Mouse (Mus musculus) heart, embryonic 10.5 days (tissue): Measurements from ENCODE around the gene Slc16a13. TPM values are rescaled to one million over a fixed set of nuclear protein-coding genes. Genes with fewer than 3 reads are reported as not detected.
A peak's percentile ranks its signal among the peaks of the same experiment; 100 is the strongest.

ENCODE experiments used
- DNase-seq: peaks from one replicate; pipeline ENCODE4 v3.0.0-alpha.2; 2017; ENCODE audit warnings: low spot score
- H3K27ac ChIP-seq: fragments of 300-500 bp; sonication (generic); 2 replicates; pipeline ENCODE4 v1.5.1; 2016; ENCODE audit warnings: mild to moderate bottlenecking
- H3K27me3 ChIP-seq: fragments of 300-500 bp; sonication (generic); 2 replicates; pipeline ENCODE4 v1.6.1; 2016; ENCODE audit warnings: mild to moderate bottlenecking; ENCODE audit not compliant: poor library complexity, insufficient read depth, severe bottlenecking
- H3K36me3 ChIP-seq: fragments of 300-500 bp; sonication (generic); 2 replicates; pipeline ENCODE4 v1.6.1; 2016; ENCODE audit warnings: mild to moderate bottlenecking, moderate library complexity
- H3K4me1 ChIP-seq: fragments of 300-500 bp; sonication (generic); 2 replicates; pipeline ENCODE4 v1.6.1; 2016; ENCODE audit warnings: mild to moderate bottlenecking
- H3K4me3 ChIP-seq: fragments of 300-500 bp; sonication (generic); 2 replicates; pipeline ENCODE4 v1.5.1; 2016; ENCODE audit warnings: mild to moderate bottlenecking, moderate library complexity
- H3K9me3 ChIP-seq: fragments of 300-500 bp; sonication (generic); 2 replicates; pipeline ENCODE4 v1.6.1; 2016; ENCODE audit warnings: mild to moderate bottlenecking, moderate library complexity
- WGBS: fragments of 180-500 bp; shearing (Covaris S2); methylation state at CpG from one replicate; pipeline ENCODE4 v1.1.7; 2016; 5-methylcytosine and 5-hydroxymethylcytosine counted together
- polyA plus RNA-seq: library from polyadenylated mRNA; unstranded; fragments of >200 nt; fragmentation: Nextera tagmentation; extraction: Ambion mirVana; gene quantifications from 2 replicates; pipeline ENCODE4 v1.2.1, GENCODE M21; 2016

Gene Slc16a13
- 10.0 and 10.4 TPM in 2 replicates for polyA plus RNA-seq

DNA sequence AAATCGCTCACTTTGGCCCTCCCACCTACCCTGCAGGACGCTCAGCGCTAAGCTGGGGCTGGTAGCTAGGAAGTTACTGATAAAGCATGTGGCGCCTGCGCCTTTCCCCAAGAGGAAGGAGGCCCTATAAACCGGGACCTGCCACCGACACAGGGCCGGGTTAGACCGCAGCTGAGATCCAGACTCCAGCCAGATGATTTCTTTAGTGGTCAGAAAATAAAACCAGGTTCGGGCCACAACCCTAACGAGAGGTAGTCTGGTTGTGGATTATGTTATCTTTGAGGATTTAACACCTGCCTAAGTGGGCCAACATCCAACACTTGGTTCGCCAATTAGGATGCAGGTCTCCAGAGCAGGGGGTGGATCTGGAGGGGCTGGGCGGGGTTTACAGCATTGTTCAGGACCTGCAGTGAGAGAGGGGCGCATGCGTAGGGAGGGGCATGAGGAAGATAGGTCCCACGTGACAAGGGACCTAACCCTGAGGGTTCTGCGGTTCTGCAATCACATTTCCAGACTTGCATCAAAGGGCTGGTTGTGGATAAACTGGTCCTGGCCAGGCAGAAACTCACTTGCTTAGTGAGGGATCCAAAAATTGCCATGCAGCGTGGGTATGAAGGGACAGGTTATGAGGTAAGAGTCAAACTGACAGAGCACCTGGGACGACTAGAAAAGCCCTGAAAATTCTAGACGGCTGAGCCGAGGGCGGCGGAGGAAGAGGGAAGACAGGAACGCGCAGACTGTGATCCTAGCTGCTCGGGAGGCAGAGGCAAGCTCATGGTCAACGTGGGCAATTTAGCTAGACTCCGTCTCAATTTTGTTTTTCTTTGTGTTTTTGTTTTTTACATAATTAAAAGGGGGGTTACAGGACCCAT is at the start of gene Slc16a13:
Gene Slc16a13 (minus strand): TSS at position 334 of the 872 bp plus-strand sequence.
- peak within 1 kb of the TSS; percentile 89 for H3K27ac ChIP-seq
- H3K27me3 ChIP-seq: peaks cover 63% of the 10 kb centered on the region
- DNase-seq: peak; percentile 98
- H3K36me3 ChIP-seq: peaks cover 12% of the 10 kb centered on the region
- peak within 1 kb of the TSS; percentile 70 for H3K4me3 ChIP-seq
- peaks cover 35% of the 10 kb centered on the region for H3K4me1 ChIP-seq
- H3K9me3 ChIP-seq: no peaks in the 10 kb centered on the region
- WGBS: under 1% methylated on average over 28 of the region's 28 CpGs

DNA sequence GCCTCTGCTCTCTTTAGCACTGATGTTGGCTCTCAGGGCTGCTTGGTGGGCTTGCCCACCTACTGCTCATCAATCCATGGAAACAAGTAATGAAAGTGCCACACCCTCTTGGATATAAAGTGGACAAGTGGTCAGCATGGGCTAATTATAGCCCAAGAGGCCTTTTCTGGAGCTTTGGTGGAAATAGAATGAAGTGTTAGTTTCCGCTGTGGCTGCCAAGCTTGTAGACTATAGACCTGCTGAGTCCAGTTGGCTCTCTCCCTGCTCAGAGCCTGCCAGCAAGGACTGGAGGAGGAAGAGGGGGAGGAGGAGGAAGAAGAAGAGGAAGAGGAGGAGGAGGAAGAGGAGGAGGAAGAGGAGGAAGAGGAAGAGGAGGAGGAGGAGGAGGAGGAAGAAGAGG is 45.5 kb upstream of the Slc16a13 start:
- H3K4me1 ChIP-seq: peaks cover 9% of the 10 kb centered on the region; the same call in 1 of the 2 replicates
- H3K4me3 ChIP-seq: no peak overlapping the region
- no peaks in the 10 kb centered on the region for H3K27me3 ChIP-seq
- no peak overlapping the region for H3K27ac ChIP-seq
- 71% methylated on average over 1 of the region's 1 CpGs for WGBS
- no peaks in the 10 kb centered on the region for H3K36me3 ChIP-seq
- no peak for DNase-seq
- H3K9me3 ChIP-seq: no peaks in the 10 kb centered on the region

DNA sequence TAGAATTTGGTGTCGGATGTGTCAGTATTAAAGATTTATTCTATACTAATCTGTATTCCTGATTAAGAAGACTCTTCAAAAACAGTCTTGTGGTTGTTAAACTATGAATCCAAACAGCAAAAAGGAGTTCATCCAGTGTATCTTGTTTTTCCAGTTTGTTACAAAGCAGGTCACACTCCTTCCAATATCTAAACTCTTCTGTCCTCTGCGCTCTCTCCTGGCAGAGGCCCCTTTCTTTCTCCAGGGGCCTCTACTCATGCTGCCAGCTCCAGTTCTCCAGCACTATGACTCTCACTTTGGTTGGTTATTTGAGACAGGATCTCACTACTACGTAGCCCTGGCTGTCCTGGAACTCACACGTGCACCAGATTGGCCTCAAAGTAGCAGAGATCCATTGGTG is 45.0 kb upstream of the Slc16a13 start:
- no peaks in the 10 kb centered on the region for H3K9me3 ChIP-seq
- peaks cover 9% of the 10 kb centered on the region; the same call in 1 of the 2 replicates for H3K4me1 ChIP-seq
- H3K27ac ChIP-seq: no peak overlapping the region
- no peak for DNase-seq
- no peaks in the 10 kb centered on the region for H3K27me3 ChIP-seq
- WGBS: 77% methylated on average over 4 of the region's 4 CpGs
- no peak overlapping the region for H3K4me3 ChIP-seq
- H3K36me3 ChIP-seq: no peaks in the 10 kb centered on the region

DNA sequence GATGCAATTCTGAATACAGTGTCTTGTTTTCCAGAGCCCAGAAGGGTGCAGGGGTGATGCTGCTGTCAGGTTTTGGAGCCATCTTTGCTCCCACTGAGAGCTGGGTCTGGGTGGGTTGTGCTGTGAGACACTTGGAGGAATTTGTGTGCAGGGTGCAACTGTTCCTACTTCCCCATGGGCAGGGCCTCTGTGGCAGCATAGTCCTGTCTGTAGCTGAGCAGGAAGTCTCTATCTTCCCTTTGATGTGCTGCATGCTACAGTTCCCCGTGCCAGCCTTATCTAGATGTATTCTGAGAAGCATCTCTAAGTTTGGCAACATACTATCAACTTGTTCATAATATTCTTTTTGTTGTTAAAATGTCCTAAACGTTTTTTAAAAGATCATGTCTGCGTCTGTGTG is 44.4 kb upstream of the Slc16a13 start:
- Histone ChIP-seq H3K9me3 (no peaks in the 10 kb centered on the region), H3K27ac (no peak overlapping the region), H3K4me3 (no peak overlapping the region), H3K36me3 (no peaks in the 10 kb centered on the region), H3K4me1 (peaks cover 9% of the 10 kb centered on the region; the same call in 1 of the 2 replicates), H3K27me3 (no peaks in the 10 kb centered on the region)
- whole genome bisulfite sequencing: 48% methylated on average over 3 of the region's 3 CpGs
- no peak for DNase-seq

DNA sequence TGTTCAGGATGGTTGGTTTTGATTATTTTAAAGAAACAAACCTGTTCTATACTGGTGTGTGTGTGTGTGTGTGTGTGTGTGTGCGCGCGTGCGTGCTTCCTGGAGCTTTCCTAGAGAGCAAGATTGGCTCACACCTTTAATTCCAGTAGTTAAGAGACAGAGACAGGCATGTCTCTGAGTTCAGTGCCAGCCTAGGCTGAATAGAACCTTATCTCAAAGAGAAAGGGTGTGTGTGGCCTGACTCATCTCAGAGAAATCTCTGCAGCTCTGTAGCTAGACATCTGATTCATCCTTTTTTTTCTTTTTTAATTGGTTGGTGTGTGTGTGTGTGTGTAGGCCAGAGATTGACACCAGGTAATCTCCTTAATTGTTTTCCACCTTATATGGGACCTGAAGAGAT is 38.2 kb upstream of the Slc16a13 start:
- no peak for DNase-seq
- H3K4me1 ChIP-seq: peaks cover 14% of the 10 kb centered on the region
- H3K27ac ChIP-seq: no peak overlapping the region
- no peaks in the 10 kb centered on the region for H3K36me3 ChIP-seq
- peaks cover 24% of the 10 kb centered on the region for H3K27me3 ChIP-seq
- no peaks in the 10 kb centered on the region for H3K9me3 ChIP-seq
- H3K4me3 ChIP-seq: no peak overlapping the region
- WGBS: 91% methylated on average over 4 of the region's 4 CpGs

DNA sequence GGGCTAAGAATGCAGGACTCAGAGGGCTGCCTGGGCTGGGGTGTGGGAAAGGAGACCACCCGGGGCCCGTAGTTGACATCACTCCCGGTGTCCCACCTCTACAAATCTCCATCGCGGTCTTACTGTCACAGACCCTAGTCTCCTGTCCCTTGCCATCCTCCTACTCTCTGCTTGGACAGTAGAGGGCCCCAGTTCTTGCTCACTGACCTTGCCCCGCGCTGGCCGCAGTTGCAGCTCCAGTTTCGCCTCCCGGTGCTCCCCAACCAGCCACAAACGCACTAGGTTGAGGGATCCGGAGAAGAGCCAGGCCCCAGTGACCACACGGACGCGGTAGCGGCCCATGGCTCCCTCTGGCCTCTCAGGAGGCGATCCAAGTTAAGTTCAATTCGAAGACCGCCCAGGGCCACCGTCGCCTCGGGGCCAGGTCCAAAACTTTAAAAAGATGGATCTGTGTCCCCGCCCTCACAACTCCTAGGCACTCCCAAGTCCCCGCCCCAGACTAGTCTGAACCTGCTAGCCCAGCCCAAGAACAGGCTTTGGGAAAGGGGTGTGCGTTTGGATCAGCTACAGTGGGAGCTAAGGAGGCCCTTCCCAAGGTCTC is 34.2 kb upstream of the Slc16a13 start, which contains the start of gene Alox12:
Gene Alox12 (minus strand): TSS at position 423 of the 601 bp plus-strand sequence.
- Histone ChIP-seq H3K36me3 (no peaks in the 10 kb centered on the region), H3K27me3 (peaks cover 63% of the 10 kb centered on the region), H3K4me3 (peak within 1 kb of the TSS; percentile 56), H3K9me3 (no peaks in the 10 kb centered on the region), H3K27ac (peak within 1 kb of the TSS; percentile 53), H3K4me1 (peaks cover 14% of the 10 kb centered on the region)
- 1% methylated on average over 25 of the region's 25 CpGs for WGBS
- DNase-seq: peak; percentile 79

DNA sequence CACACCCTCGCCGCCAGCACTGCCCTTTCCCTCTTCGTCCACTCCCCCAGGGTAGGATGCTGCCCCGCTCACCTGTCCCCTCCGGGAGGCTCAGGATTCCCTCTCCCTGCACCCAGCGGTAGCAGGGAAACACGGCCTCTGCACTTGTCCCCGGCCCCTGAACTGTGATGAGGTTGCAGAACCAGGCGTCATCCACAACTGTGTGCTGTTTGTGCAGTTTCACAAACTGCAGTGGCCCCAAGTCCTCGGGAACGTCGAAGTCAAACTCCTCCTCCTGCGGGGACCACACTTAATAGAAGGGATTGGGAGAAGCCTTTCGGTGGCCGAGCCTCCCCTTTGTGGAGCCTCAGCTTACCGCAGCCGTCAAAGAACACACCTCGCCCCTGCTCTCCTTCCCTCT is 33.5 kb upstream of the Slc16a13 start:
- WGBS: 10% methylated on average over 18 of the region's 18 CpGs
- peaks cover 65% of the 10 kb centered on the region for H3K27me3 ChIP-seq

DNA sequence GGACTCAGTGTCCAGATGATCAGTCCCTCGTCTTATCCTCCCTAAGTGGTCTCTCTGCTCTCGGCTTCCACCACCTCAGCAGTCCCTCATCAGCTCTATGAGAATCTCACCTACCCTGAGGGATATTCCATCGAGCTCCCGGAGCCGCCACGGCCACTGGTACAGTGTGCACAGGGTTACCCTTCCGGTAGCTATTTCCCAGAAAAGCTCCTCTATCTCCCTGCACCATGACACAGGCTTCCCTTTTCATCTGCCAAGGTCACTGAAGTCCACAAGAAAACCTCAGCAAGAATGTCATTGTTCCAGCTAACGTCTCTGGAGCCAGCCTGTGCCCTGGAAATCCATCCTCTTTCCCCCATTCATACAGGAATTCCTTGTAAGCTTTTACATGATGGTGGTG is 31.0 kb upstream of the Slc16a13 start:
- H3K27ac ChIP-seq: no peak overlapping the region
- no peaks in the 10 kb centered on the region for H3K9me3 ChIP-seq
- no peak overlapping the region for H3K4me3 ChIP-seq
- H3K36me3 ChIP-seq: no peaks in the 10 kb centered on the region
- peaks cover 69% of the 10 kb centered on the region for H3K27me3 ChIP-seq
- 63% methylated on average over 8 of the region's 8 CpGs for WGBS
- DNase-seq: no peak
- H3K4me1 ChIP-seq: peaks cover 14% of the 10 kb centered on the region

More for the DNA sequence above, 33.5 kb upstream of the Slc16a13 start:
- no peaks in the 10 kb centered on the region for H3K9me3 ChIP-seq
- H3K4me3 ChIP-seq: peak overlapping the region; percentile 56
- H3K4me1 ChIP-seq: peaks cover 14% of the 10 kb centered on the region
- no peak for DNase-seq
- no peaks in the 10 kb centered on the region for H3K36me3 ChIP-seq
- no peak overlapping the region for H3K27ac ChIP-seq

DNA sequence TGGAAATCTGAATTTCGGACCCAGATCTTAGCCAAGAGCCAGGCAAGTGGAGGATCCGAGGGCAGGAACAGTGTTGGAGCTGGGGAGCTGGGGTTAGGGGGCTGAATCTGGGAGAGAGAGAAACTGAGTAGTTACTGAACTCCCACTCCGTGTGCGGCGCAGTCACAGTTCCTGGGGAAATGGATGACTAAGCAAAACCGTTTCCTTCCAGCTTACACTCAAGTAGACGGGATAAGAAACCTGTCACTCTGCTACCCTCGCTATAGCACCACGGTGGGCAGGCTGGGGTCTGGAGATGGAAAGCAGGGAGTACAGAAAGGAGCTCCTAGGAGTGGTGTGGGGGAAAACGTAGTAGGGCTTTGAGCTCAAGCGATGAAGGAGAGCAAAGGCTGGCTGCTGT is 29.3 kb upstream of the Slc16a13 start:
- no peak for DNase-seq
- Histone ChIP-seq H3K4me1 (peaks cover 11% of the 10 kb centered on the region), H3K27me3 (peaks cover 66% of the 10 kb centered on the region), H3K4me3 (no peak overlapping the region), H3K27ac (no peak overlapping the region), H3K36me3 (no peaks in the 10 kb centered on the region), H3K9me3 (no peaks in the 10 kb centered on the region)
- 56% methylated on average over 11 of the region's 11 CpGs for WGBS

DNA sequence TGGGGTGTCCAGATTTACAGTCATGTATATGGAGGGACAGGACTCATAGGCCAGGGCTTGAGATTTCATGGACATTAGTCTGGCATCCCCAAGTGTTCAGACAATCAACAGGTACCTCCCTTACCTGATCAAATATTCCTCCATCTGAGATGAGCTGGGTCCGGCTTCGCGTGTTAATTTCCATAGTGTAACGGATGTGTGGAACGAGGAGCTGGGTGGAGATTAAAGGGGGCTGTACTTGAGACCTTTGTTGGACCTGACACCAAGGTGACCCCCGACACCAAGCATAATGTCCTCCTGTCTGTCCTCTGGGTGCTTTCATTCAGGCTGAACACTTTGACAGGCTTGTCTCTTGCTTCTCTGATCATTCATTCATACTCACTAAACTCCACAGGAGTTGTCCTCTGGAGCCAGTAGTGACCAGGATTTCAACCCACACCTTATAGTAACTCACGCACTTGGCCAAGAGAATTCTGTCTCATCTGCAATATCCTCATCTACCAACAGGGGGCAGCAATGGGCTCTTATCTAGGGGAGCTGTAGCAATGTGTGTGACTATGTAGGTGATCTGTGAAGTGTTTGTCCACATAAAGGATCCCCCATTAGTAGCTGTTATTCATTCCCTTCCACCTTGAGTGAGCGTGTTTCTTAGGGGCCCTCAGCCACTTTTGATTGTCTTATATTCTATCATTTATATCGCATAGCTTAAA is 26.4 kb upstream of the Slc16a13 start:
- H3K27ac ChIP-seq: no peak overlapping the region
- H3K27me3 ChIP-seq: peaks cover 44% of the 10 kb centered on the region
- DNase-seq: no peak
- H3K9me3 ChIP-seq: no peaks in the 10 kb centered on the region
- H3K4me1 ChIP-seq: no peaks in the 10 kb centered on the region
- 52% methylated on average over 9 of the region's 9 CpGs for WGBS
- H3K36me3 ChIP-seq: no peaks in the 10 kb centered on the region
- no peak overlapping the region for H3K4me3 ChIP-seq

DNA sequence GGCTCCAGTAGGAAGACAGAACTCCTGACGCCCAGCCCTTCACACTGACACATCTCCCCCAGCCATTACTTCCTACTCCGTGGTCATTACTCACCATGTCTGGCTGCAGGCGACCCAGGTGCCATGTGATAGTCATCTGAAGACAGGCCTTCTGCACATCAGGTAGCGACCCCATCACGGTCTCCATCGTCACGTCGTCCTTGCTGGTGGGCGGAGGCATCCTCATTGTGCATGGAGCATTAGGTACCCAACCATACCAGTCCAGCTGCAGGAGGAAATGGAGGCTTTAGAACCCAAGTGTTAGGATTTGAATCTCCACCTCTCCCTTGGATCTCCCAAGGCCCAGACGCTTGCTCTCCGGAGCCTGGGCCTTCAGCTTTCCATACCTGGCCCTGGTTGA is 21.7 kb upstream of the Slc16a13 start:
- DNase-seq: no peak
- Histone ChIP-seq H3K4me3 (no peak overlapping the region), H3K4me1 (peaks cover 19% of the 10 kb centered on the region), H3K27me3 (peaks cover 20% of the 10 kb centered on the region; the same call in 1 of the 2 replicates), H3K27ac (no peak overlapping the region), H3K36me3 (no peaks in the 10 kb centered on the region), H3K9me3 (no peaks in the 10 kb centered on the region)
- 70% methylated on average over 11 of the region's 11 CpGs for WGBS

DNA sequence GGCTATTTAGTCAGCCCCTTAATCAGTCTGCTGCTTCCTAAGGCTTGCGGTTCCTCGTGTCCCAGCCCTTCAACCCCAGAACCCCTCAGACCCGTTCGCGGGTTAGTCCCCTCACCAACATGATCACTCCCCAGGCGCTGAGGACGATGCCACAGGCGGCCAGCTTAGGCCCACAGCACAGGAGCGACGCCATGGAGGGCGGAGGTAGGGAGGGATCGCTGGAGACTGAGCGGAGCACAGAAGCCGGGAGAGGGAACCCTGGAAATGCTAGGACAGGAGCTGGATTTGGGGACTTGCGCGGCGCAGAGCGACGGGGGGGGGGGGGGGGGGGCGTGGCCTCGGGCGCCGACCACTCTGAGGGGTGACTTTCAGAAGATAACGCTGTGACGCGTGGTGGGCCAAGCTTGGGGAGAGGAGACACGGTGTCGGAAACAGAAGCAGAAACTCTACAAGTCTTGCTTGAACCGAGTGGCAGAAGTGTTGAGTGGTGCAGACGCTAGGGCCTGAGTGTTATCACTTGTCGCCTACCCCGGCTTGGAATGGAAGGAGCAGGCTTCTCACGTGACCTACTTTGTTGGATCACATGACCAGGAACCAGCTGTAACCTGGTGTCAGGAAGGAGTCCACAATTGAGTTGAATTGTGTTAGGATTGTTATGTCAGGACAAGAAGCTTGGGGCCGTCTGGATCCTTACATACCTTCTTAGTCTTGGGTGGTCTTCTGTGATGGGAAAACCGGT is 18.8 kb upstream of the Slc16a13 start, which contains the start of the genes Gm21988 and Rnasek:
Gene Gm21988 (minus strand): TSS at position 290 of the 739 bp plus-strand sequence.
Gene Rnasek (minus strand): TSS at position 302 of the 739 bp plus-strand sequence.
- under 1% methylated on average over 31 of the region's 35 CpGs for WGBS
- peaks cover 13% of the 10 kb centered on the region for H3K36me3 ChIP-seq
- DNase-seq: peak; percentile 91
- peak within 1 kb of the TSS; percentile 92 for H3K4me3 ChIP-seq
- H3K27me3 ChIP-seq: peaks cover 2% of the 10 kb centered on the region; the same call in 1 of the 2 replicates
- peaks cover 42% of the 10 kb centered on the region for H3K4me1 ChIP-seq
- H3K9me3 ChIP-seq: no peaks in the 10 kb centered on the region
- peak within 1 kb of the TSS; percentile 97 for H3K27ac ChIP-seq
